Mouse (Mus musculus) myocyte (in vitro differentiated cells): ENCODE measurements around the gene Snx30. TPM values are rescaled to one million over a fixed set of nuclear protein-coding genes. Genes with fewer than 3 reads are reported as not detected.

Source experiments
- H3K27me3 ChIP-seq: one replicate; pipeline ENCODE4 v1.6.1; 2011; ENCODE audit not compliant: control insufficient read depth, insufficient read depth, insufficient read length
- H3K36me3 ChIP-seq: one replicate; pipeline ENCODE4 v1.6.1; 2011; ENCODE audit not compliant: control insufficient read depth, insufficient read depth
- H3K4me2 ChIP-seq: one replicate; pipeline ENCODE4 v1.6.1; 2011; ENCODE audit warnings: low read depth, control low read depth
- H3K4me3 ChIP-seq: one replicate; pipeline ENCODE4 v1.5.1; 2011; ENCODE audit warnings: mild to moderate bottlenecking, control low read depth, moderate library complexity
- H3K79me2 ChIP-seq: one replicate; pipeline ENCODE4 v1.6.1; 2011; ENCODE audit not compliant: control insufficient read depth, insufficient read depth
- H3ac ChIP-seq: one replicate; pipeline ENCODE4 v1.6.1; 2011; ENCODE audit not compliant: control insufficient read depth, insufficient read length
- CEBPB ChIP-seq: IDR thresholded peaks from 2 replicates; pipeline ENCODE4 v1.6.1; 2011; ENCODE audit warnings: mild to moderate bottlenecking, moderate library complexity; ENCODE audit not compliant: poor library complexity, insufficient read depth, severe bottlenecking
- E2F4 ChIP-seq: IDR thresholded peaks from one replicate; pipeline ENCODE4 v1.6.1; 2011; ENCODE audit warnings: mild to moderate bottlenecking, control low read depth, moderate library complexity; ENCODE audit not compliant: insufficient read depth
- MAX ChIP-seq: IDR thresholded peaks from one replicate; pipeline ENCODE4 v1.6.1; 2011; ENCODE audit warnings: low read depth, mild to moderate bottlenecking, control low read depth
- MYOD1 ChIP-seq, 3 experiments: IDR thresholded peaks; one replicate each; pipeline ENCODE4 v1.6.1; 2011; ENCODE audit warnings: control low read depth in 2 of 3, low read depth in 2 of 3, mild to moderate bottlenecking in 2 of 3, moderate library complexity in 1 of 3; ENCODE audit not compliant: insufficient read length in 2 of 3, control insufficient read depth in 1 of 3
- MYOG ChIP-seq, 3 experiments: IDR thresholded peaks; one replicate each; pipeline ENCODE4 v1.6.1; 2011; ENCODE audit warnings: control low read depth in 2 of 3, low read depth in 2 of 3, mild to moderate bottlenecking in 2 of 3; ENCODE audit not compliant: insufficient read length in 2 of 3, control insufficient read depth in 1 of 3, insufficient read depth in 1 of 3
- POLR2A ChIP-seq: IDR thresholded peaks from one replicate; pipeline ENCODE4 v1.6.1; 2011; ENCODE audit warnings: low read depth, mild to moderate bottlenecking, control low read depth, moderate library complexity; ENCODE audit not compliant: insufficient read length
- POLR2AphosphoS2 ChIP-seq: IDR thresholded peaks from one replicate; pipeline ENCODE4 v1.6.1; 2011; ENCODE audit warnings: low read depth, control low read depth; ENCODE audit not compliant: insufficient read length
- REST ChIP-seq: IDR thresholded peaks from one replicate; pipeline ENCODE4 v1.6.1; 2011; ENCODE audit warnings: mild to moderate bottlenecking, control low read depth, moderate library complexity; ENCODE audit not compliant: insufficient read depth, insufficient read length
- SRF ChIP-seq: IDR thresholded peaks from one replicate; pipeline ENCODE4 v1.6.1; 2011; ENCODE audit warnings: low read depth; ENCODE audit not compliant: control insufficient read depth, insufficient read length
- TCF12 ChIP-seq: IDR thresholded peaks from one replicate; pipeline ENCODE4 v1.6.1; 2011; ENCODE audit warnings: mild to moderate bottlenecking, control low read depth; ENCODE audit not compliant: poor library complexity, insufficient read depth, severe bottlenecking
- TCF3 ChIP-seq: IDR thresholded peaks from one replicate; pipeline ENCODE4 v1.6.1; 2011; ENCODE audit warnings: low read depth, control low read depth; ENCODE audit not compliant: insufficient read length
- USF1 ChIP-seq: IDR thresholded peaks from one replicate; pipeline ENCODE4 v1.6.1; 2011; ENCODE audit warnings: low read depth, mild to moderate bottlenecking, control low read depth, moderate library complexity
- polyA plus RNA-seq: library from polyadenylated mRNA; unstranded; fragments of >200 nt; fragmentation: generic; extraction: Trizol; gene quantifications from one replicate; pipeline ENCODE4 v1.2.1, GENCODE M21; 2012; ENCODE audit warnings: missing spikeins

Gene Snx30
- polyA plus RNA-seq, 1 experiment: 2.6 TPM

DNA sequence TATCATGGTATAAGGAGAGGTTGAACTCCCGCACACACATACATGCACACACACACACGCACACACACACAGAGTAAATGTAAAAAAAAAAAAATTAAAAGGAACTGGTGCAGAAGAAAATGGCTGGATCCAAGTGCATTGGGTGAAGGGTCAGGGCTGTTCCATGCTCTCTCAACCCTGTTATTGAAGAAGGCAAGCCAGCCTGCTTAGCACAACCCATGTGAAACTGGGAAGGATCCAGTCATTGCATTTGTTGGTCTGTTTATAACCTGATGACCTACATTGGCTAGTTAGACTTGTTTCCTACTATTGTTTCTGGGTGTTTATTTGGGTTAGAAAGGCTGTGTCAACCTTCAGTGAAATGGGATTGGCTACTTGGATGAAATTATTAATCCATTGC, 103.1 kb downstream of the Snx30 start:
- TF ChIP-seq REST (no peak), TCF3 (no peak), POLR2AphosphoS2 (no peak), E2F4 (no peak), TCF12 (no peak), CEBPB (no peak), POLR2A (no peak)
- no peak overlapping the region for H3ac ChIP-seq
- no peaks in the 10 kb centered on the region for H3K36me3 ChIP-seq
- no peaks in the 10 kb centered on the region for H3K79me2 ChIP-seq
- no peaks in the 10 kb centered on the region for H3K27me3 ChIP-seq
- no peak overlapping the region for H3K4me3 ChIP-seq
- no peak overlapping the region for H3K4me2 ChIP-seq

- Histone ChIP-seq H3K27me3 (peaks cover 10% of the 10 kb centered on the region), H3K4me3 (no peak within 1 kb of the TSS), H3K36me3 (no peaks in the 10 kb centered on the region), H3K4me2 (no peak within 1 kb of the TSS), H3ac (no peak within 1 kb of the TSS), H3K79me2 (no peaks in the 10 kb centered on the region)
- TF ChIP-seq REST: no peak
- TF ChIP-seq POLR2AphosphoS2: no peak
- TF ChIP-seq TCF12: no peak
- no peak for TF ChIP-seq SRF
- TF ChIP-seq USF1: no peak
- no peak for TF ChIP-seq TCF3
- TF ChIP-seq CEBPB: no peak
- TF ChIP-seq E2F4: no peak
- no peak for TF ChIP-seq POLR2A
- no peak for TF ChIP-seq MYOG (IDR thresholded peaks at IDR 0.05; ENCODE audit: control insufficient read depth in 1 of 3, insufficient read depth in 1 of 3, insufficient read length in 2 of 3, low read depth in 2 of 3)
- TF ChIP-seq MAX: no peak
- no peak for TF ChIP-seq MYOD1 (IDR thresholded peaks at IDR 0.05; ENCODE audit: control insufficient read depth in 1 of 3, insufficient read length in 2 of 3, low read depth in 2 of 3)
Observed at GRCm38 (mm10) chr4:59914608-59915403, 109.2 kb downstream of the Snx30 start, which contains the start of gene Slc46a2. Gene Slc46a2 (minus strand): TSS chr4:59915056.

GRCm38 (mm10) chr4:59917966-59918365, 112.3 kb downstream of the Snx30 start:
- no peak overlapping the region for H3ac ChIP-seq
- H3K4me2 ChIP-seq: no peak overlapping the region
- H3K4me3 ChIP-seq: no peak overlapping the region

DNA sequence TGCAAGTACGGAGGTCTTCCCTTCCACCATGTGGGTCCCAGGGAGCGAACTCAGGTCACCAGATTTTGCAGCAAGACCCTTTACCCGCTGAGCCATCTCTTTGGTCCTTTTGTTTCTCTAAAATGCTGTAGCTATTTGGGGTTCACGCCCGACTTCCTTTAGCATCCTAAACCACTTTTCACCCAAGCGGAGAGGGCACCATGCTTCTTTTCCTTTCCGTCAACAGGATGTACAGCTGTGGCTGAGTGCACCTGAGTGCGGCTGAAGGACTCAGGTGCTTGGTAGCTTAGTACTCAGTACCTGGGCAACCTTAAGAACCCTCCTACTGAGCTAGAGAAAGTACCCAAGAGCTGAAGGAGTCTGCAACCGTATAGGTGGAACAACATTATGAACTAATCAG, 119.4 kb downstream of the Snx30 start:
- TF ChIP-seq POLR2AphosphoS2 (no peak), MYOD1 (IDR thresholded peaks at IDR 0.05; ENCODE audit: control insufficient read depth in 1 of 3, insufficient read length in 2 of 3, low read depth in 2 of 3) (no peak), CEBPB (no peak), E2F4 (no peak), MAX (no peak), MYOG (IDR thresholded peaks at IDR 0.05; ENCODE audit: control insufficient read depth in 1 of 3, insufficient read depth in 1 of 3, insufficient read length in 2 of 3, low read depth in 2 of 3) (no peak), TCF3 (no peak), USF1 (no peak), SRF (no peak), REST (no peak), TCF12 (no peak), POLR2A (no peak)
- no peak overlapping the region for H3K4me3 ChIP-seq
- H3K27me3 ChIP-seq: peaks cover 17% of the 10 kb centered on the region
- no peak overlapping the region for H3ac ChIP-seq
- no peak overlapping the region for H3K4me2 ChIP-seq
- no peaks in the 10 kb centered on the region for H3K79me2 ChIP-seq
- no peaks in the 10 kb centered on the region for H3K36me3 ChIP-seq

More at GRCm38 (mm10) chr4:59917966-59918365, 112.3 kb downstream of the Snx30 start:
- no peak for TF ChIP-seq USF1
- TF ChIP-seq MAX: no peak
- TF ChIP-seq MYOG (IDR thresholded peaks at IDR 0.05; ENCODE audit: control insufficient read depth in 1 of 3, insufficient read depth in 1 of 3, insufficient read length in 2 of 3, low read depth in 2 of 3): no peak
- H3K36me3 ChIP-seq: no peaks in the 10 kb centered on the region
- no peaks in the 10 kb centered on the region for H3K79me2 ChIP-seq
- H3K27me3 ChIP-seq: peaks cover 21% of the 10 kb centered on the region

- H3K27me3 ChIP-seq: peaks cover 15% of the 10 kb centered on the region
- no peaks in the 10 kb centered on the region for H3K79me2 ChIP-seq
- H3K36me3 ChIP-seq: no peaks in the 10 kb centered on the region
- TF ChIP-seq CEBPB: no peak
- no peak for TF ChIP-seq MAX
- no peak for TF ChIP-seq USF1
- H3K4me3 ChIP-seq: no peak overlapping the region
- no peak overlapping the region for H3K4me2 ChIP-seq
- no peak overlapping the region for H3ac ChIP-seq
Observed at GRCm38 (mm10) chr4:59927666-59928065, 122.0 kb downstream of the Snx30 start.
